Mouse (Mus musculus) spleen, adult 18-20 months (tissue): ENCODE results near the gene Fntb.
"Not testable (repeated sequence)": the region's sequence is repeated elsewhere in the genome, so short reads cannot be mapped to it uniquely, and the experiment has no call there.

Experiments used
- DNase-seq, 2 experiments: peaks; one replicate each; pipeline ENCODE4 v3.0.0; 2022; ENCODE audit warnings: mixed read lengths in 2 of 2

The Fntb gene

GRCm38 (mm10) chr12:76837844-76838650, 72.7 kb downstream of the Fntb start:
- no peak for DNase-seq

GRCm38 (mm10) chr12:76839298-76839697, 73.9 kb downstream of the Fntb start:
- DNase-seq, result no peak

- DNase-seq, result no peak
These were observed 74.7 kb downstream of the Fntb start for GRCm38 (mm10) chr12:76840081-76840480.

GRCm38 (mm10) chr12:76844346-76845061, 79.1 kb downstream of the Fntb start:
- no peak for DNase-seq

- no peak for DNase-seq
These were observed 87.0 kb downstream of the Fntb start for GRCm38 (mm10) chr12:76852419-76852818.

GRCm38 (mm10) chr12:76853378-76854142, 88.2 kb downstream of the Fntb start:
- DNase-seq, result no peak

- DNase-seq, result no peak
These were observed 91.7 kb downstream of the Fntb start for GRCm38 (mm10) chr12:76857087-76857486.

- DNase-seq, result not testable (repeated sequence)
These were observed 93.4 kb downstream of the Fntb start for GRCm38 (mm10) chr12:76858788-76859187.

GRCm38 (mm10) chr12:76863651-76864050, 98.3 kb downstream of the Fntb start:
- no peak for DNase-seq

GRCm38 (mm10) chr12:76865266-76865665, 99.9 kb downstream of the Fntb start:
- DNase-seq, result no peak

- DNase-seq, result no peak
These were observed 102.3 kb downstream of the Fntb start for GRCm38 (mm10) chr12:76867586-76868280.

- DNase-seq, result no peak
These were observed 103.2 kb downstream of the Fntb start for GRCm38 (mm10) chr12:76868463-76869198.

GRCm38 (mm10) chr12:76869561-76869960, 104.2 kb downstream of the Fntb start:
- no peak for DNase-seq

GRCm38 (mm10) chr12:76872767-76873316, 107.5 kb downstream of the Fntb start:
- no peak for DNase-seq

- DNase-seq, result no peak
These were observed 109.4 kb downstream of the Fntb start for GRCm38 (mm10) chr12:76874826-76875225.

- peak; percentile 9 to 20 for DNase-seq
These were observed 113.9 kb downstream of the Fntb start for GRCm38 (mm10) chr12:76879242-76879641.

GRCm38 (mm10) chr12:76880131-76880530, 114.7 kb downstream of the Fntb start:
- no peak for DNase-seq

- DNase-seq, result no peak
These were observed 118.4 kb downstream of the Fntb start for GRCm38 (mm10) chr12:76883824-76884223.

GRCm38 (mm10) chr12:76885103-76885502, 119.7 kb downstream of the Fntb start:
- DNase-seq, result no peak

- DNase-seq, result peak in 1 of 2 experiments; percentile 5
These were observed 121.4 kb downstream of the Fntb start for GRCm38 (mm10) chr12:76886826-76887225.

GRCm38 (mm10) chr12:76887941-76888340, 122.6 kb downstream of the Fntb start:
- DNase-seq, result no peak
